Mouse (Mus musculus) 3T3-L1 (cell line): ENCODE measurements around the gene Syne3.

ENCODE experiments used
- DNase-seq: peaks from one replicate; pipeline ENCODE4 v3.0.0-alpha.2; 2015; ENCODE audit warnings: low read depth, low spot score

Syne3 gene

GRCm38 (mm10) chr12:105025947-105026586 is 16.5 kb upstream of the Syne3 start:
- peak; percentile 83 for DNase-seq

GRCm38 (mm10) chr12:105025271-105025946 is 15.8 kb upstream of the Syne3 start:
- DNase-seq: peak; percentile 88

GRCm38 (mm10) chr12:105022776-105023175 is 13.2 kb upstream of the Syne3 start:
- DNase-seq: no peak

- no peak for DNase-seq
These were observed 12.5 kb upstream of the Syne3 start for GRCm38 (mm10) chr12:105022141-105022540.

GRCm38 (mm10) chr12:105021441-105022069 is 11.9 kb upstream of the Syne3 start:
- no peak for DNase-seq

GRCm38 (mm10) chr12:105019359-105020219 is 10.0 kb upstream of the Syne3 start:
- DNase-seq: peak; percentile 57

- no peak for DNase-seq
These were observed 7.0 kb upstream of the Syne3 start for GRCm38 (mm10) chr12:105016639-105017038.

GRCm38 (mm10) chr12:105016199-105016598 is 6.6 kb upstream of the Syne3 start:
- DNase-seq: no peak

GRCm38 (mm10) chr12:105013065-105013464 is 3.5 kb upstream of the Syne3 start:
- peak; percentile 96 for DNase-seq

GRCm38 (mm10) chr12:105012314-105012713 is 2.7 kb upstream of the Syne3 start:
- no peak for DNase-seq

GRCm38 (mm10) chr12:105011589-105011988 is 2.0 kb upstream of the Syne3 start:
- DNase-seq: no peak

- DNase-seq: peak; percentile 57
These were observed 693 bp upstream of the Syne3 start for GRCm38 (mm10) chr12:105010213-105010790.

GRCm38 (mm10) chr12:105008752-105009178 is 844 bp downstream of the Syne3 start:
- DNase-seq: peak; percentile 94

- peak; percentile 53 for DNase-seq
These were observed 1.5 kb downstream of the Syne3 start for GRCm38 (mm10) chr12:105008150-105008549.

GRCm38 (mm10) chr12:105005715-105005972 is 4.0 kb downstream of the Syne3 start:
- no peak for DNase-seq

- no peak for DNase-seq
These were observed 4.5 kb downstream of the Syne3 start for GRCm38 (mm10) chr12:105004956-105005714.

GRCm38 (mm10) chr12:105003715-105004114 is 5.9 kb downstream of the Syne3 start:
- peak; percentile 74 for DNase-seq

- DNase-seq: peak; percentile 67
These were observed 6.5 kb downstream of the Syne3 start for GRCm38 (mm10) chr12:105003158-105003557.

- no peak for DNase-seq
These were observed 7.1 kb downstream of the Syne3 start for GRCm38 (mm10) chr12:105002340-105003132.

GRCm38 (mm10) chr12:105001317-105001716 is 8.3 kb downstream of the Syne3 start:
- no peak for DNase-seq
